11 mouse cellular contexts compared by ENCODE assay signal in genomic region chr10:42601556-42601955, GRCm38 (mm10). TPM values are rescaled to one million over a fixed set of nuclear protein-coding genes. Genes with fewer than 3 reads are reported as not detected.
DNase-seq lines count a peak whose midpoint lies in the region; ATAC-seq and TF ChIP-seq lines count a peak whose summit lies in the region.
"Had no signal": no experiment of that assay in that cellular context is flagged by ENCODE, and none has a peak within 500 bp of the region (broad histone marks: within the 10 kb centered on the region; RNA-seq: fewer than 3 reads in every experiment).

No protein-coding gene starts in this region.

- WGBS in lung, adult 2 months = 29% methylated on average over 10 of the region's 10 CpGs
- 26% methylated on average over 10 of the region's 10 CpGs for WGBS in stomach, postnatal 0 days

- H3K36me3 ChIP-seq in stomach, postnatal 0 days (ENCODE audit: control insufficient read depth, insufficient read depth, low read length) = no peaks in the 10 kb centered on the region
- H3K36me3 ChIP-seq: hindbrain, embryonic 13.5 days had no signal

- TF ChIP-seq EP300 in stomach, postnatal 0 days (optimal IDR thresholded peaks at IDR 0.05) = no peak

- no peaks in the 10 kb centered on the region for H3K27me3 ChIP-seq in stomach, postnatal 0 days (ENCODE audit: control insufficient read depth, insufficient read depth, low read length)

- TF ChIP-seq POLR2A in lung, adult 2 months (IDR thresholded peaks at IDR 0.05; ENCODE audit: borderline replicate concordance, extremely low read depth, low read depth, low read length) = no peak
- TF ChIP-seq POLR2A in brain, embryonic 14.5 days (IDR thresholded peaks at IDR 0.05; ENCODE audit: borderline replicate concordance, extremely low read depth, insufficient read depth, insufficient read length, poor library complexity, severe bottlenecking) = no peak

- H3K4me1 ChIP-seq in lung, adult 2 months (ENCODE audit: control insufficient read depth, insufficient read depth, low read length) = no peaks in the 10 kb centered on the region
- H3K4me1 ChIP-seq in stomach, postnatal 0 days (replicated peaks; ENCODE audit: control insufficient read depth, insufficient read depth) = no peaks in the 10 kb centered on the region
- H3K4me1 ChIP-seq: hindbrain, embryonic 13.5 days had no signal

- H3K9ac ChIP-seq in stomach, postnatal 0 days (ENCODE audit: low read length) = no peak overlapping the region
- H3K9ac ChIP-seq: hindbrain, embryonic 13.5 days had no signal

- no peak overlapping the region for H3K27ac ChIP-seq in stomach, postnatal 0 days (replicated peaks)
- H3K27ac ChIP-seq: hindbrain, embryonic 13.5 days had no signal

- no peak for ATAC-seq in stomach, postnatal 0 days (ENCODE audit: low FRiP score, low TSS enrichment)
- ATAC-seq: forebrain, embryonic 14.5 days had no signal

- peak; percentile 43 for DNase-seq in embryo, embryonic 10 days (ENCODE audit: low spot score)
- DNase-seq in embryo, embryonic 11 days = no peak
- DNase-seq in lung, adult 2 months = no peak
- no peak for DNase-seq in lung, adult 18-20 months
- DNase-seq in brain, embryonic 14.5 days (ENCODE audit: low read depth) = no peak
- DNase-seq in stomach, postnatal 0 days (ENCODE audit: low spot score) = no peak
- no peak for DNase-seq in frontal cortex, adult 2 months (ENCODE audit: extremely low spot score in 1 of 2, low spot score in 1 of 2)
- DNase-seq in layer of hippocampus, adult 9-10 months (ENCODE audit: low spot score) = no peak
- DNase-seq: right cerebral cortex, adult 18-20 months had no signal

- peaks cover 4% of the 10 kb centered on the region; the same call in 1 of the 2 replicates for H3K9me3 ChIP-seq in stomach, postnatal 0 days (ENCODE audit: control insufficient read depth, low read length)

- TF ChIP-seq CTCF in lung, adult 2 months (IDR thresholded peaks at IDR 0.05; ENCODE audit: insufficient read depth, low read length) = peak; percentile 62
- peak; percentile 62 for TF ChIP-seq CTCF in brain, embryonic 14.5 days (IDR thresholded peaks at IDR 0.05; ENCODE audit: borderline replicate concordance, extremely low read depth, insufficient read depth, insufficient read length)
- peak; percentile 63 for TF ChIP-seq CTCF in stomach, postnatal 0 days (IDR thresholded peaks at IDR 0.05; ENCODE audit: low read depth)

- H3K4me2 ChIP-seq in stomach, postnatal 0 days (replicated peaks; ENCODE audit: low read depth) = no peak overlapping the region
- H3K4me2 ChIP-seq: hindbrain, embryonic 13.5 days had no signal

- H3K4me3 ChIP-seq in lung, adult 2 months (replicated peaks; ENCODE audit: extremely low read depth, low read depth, low read length) = no peak overlapping the region
- H3K4me3 ChIP-seq in stomach, postnatal 0 days (ENCODE audit: low read depth, low read length) = no peak overlapping the region
- H3K4me3 ChIP-seq: hindbrain, embryonic 13.5 days had no signal

RNA-seq across cellular contexts. Expression of gene Ostm1, which starts 17.9 kb away (rescaled TPM):
- 20.6 and 21.9 TPM in 2 replicates for polyA plus RNA-seq in lung, adult 2 months (2012; rRNA removed)
- 29.2 and 37.4 TPM in 2 replicates for polyA plus RNA-seq in brain, embryonic 14.5 days (2012; rRNA removed)
- 13.0 and 13.5 TPM in 2 replicates for polyA plus RNA-seq in stomach, postnatal 0 days (2015; fragmentation: Nextera tagmentation; extraction: Ambion mirVana)
- polyA plus RNA-seq in frontal cortex, adult 2 months (2012; rRNA removed) = 42.6 and 45.7 TPM in 2 replicates

RNA-seq across cellular contexts. Expression of gene Nr2e1, which starts 18.1 kb away (rescaled TPM):
- not detected in 2 replicates for polyA plus RNA-seq in lung, adult 2 months (2012; rRNA removed)
- polyA plus RNA-seq in brain, embryonic 14.5 days (2012; rRNA removed) = 14.6 and 34.7 TPM in 2 replicates
- polyA plus RNA-seq in stomach, postnatal 0 days (2015; fragmentation: Nextera tagmentation; extraction: Ambion mirVana) = 0.04 TPM in 1 of 2 replicates, not detected in the other
- 13.8 and 14.4 TPM in 2 replicates for polyA plus RNA-seq in frontal cortex, adult 2 months (2012; rRNA removed)

Comparison
In these comparisons a context has a peak if more than half of its experiments do, and no peak if none do; other contexts are left out.
1. RNA of gene Nr2e1, which starts 18.1 kb away (polyA plus RNA-seq): 14.6 to 34.7 TPM in brain, embryonic 14.5 days and 13.8 to 14.4 TPM in frontal cortex, adult 2 months; not detected in lung, adult 2 months and 0.04 TPM in stomach, postnatal 0 days; every median in the first group is over 10 times any median in the second.
2. Peak in every context shown above with its lines, with median percentiles within 50 percentile points of each other: CTCF ChIP-seq.